Mouse (Mus musculus) lung, adult 18-20 months (tissue): ENCODE data around the gene Vps8.
"Not testable (repeated sequence)": the region's sequence is repeated elsewhere in the genome, so short reads cannot be mapped to it uniquely, and the experiment has no call there.

ENCODE experiments used
- DNase-seq, 2 experiments: peaks; one replicate each; pipeline ENCODE4 v3.0.0; 2022; ENCODE audit warnings: mixed read lengths in 2 of 2

The Vps8 gene

GRCm38 (mm10) chr16:21634460-21634859, 211.5 kb downstream of the Vps8 start:
- DNase-seq = no peak

- no peak for DNase-seq
Observed at GRCm38 (mm10) chr16:21636156-21636853, 213.4 kb downstream of the Vps8 start.

DNA sequence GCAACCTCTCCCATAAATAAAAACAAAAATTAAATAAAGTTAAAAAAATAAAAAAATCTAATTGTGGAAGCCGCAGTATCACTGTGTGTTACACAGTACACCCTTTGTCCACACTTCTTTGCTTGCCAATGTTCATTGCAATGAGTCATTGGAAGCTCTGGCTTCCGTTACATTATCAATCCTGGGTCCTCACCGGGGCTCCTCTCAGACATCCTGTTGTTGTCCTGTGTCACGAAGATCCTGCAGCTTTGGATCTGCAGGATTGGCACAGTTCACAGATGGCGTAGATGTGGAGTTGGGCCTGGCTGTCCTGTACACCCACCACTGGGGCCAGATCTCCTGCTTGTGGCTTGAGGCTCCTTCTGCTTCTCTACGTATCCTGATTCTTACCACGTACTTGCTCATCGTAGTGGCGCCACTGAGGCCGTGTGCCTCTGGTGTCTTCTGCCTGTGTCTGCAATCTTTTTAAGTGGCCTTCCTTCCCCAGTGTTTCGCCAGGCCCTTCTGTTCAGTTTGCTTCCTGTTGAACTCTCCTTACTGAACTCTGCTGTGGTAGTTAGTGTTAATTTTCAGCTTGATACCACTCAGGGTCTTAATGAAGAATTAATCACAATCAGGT, 214.4 kb downstream of the Vps8 start:
- DNase-seq = peak in 1 of 2 experiments; percentile 36

- DNase-seq = no peak
Observed at GRCm38 (mm10) chr16:21640766-21641499, 218.0 kb downstream of the Vps8 start.

- DNase-seq = peak; percentile 49 to 68
Observed at GRCm38 (mm10) chr16:21641944-21642343, 219.0 kb downstream of the Vps8 start.

- no peak for DNase-seq
Observed at GRCm38 (mm10) chr16:21642906-21643305, 220.0 kb downstream of the Vps8 start.

DNA sequence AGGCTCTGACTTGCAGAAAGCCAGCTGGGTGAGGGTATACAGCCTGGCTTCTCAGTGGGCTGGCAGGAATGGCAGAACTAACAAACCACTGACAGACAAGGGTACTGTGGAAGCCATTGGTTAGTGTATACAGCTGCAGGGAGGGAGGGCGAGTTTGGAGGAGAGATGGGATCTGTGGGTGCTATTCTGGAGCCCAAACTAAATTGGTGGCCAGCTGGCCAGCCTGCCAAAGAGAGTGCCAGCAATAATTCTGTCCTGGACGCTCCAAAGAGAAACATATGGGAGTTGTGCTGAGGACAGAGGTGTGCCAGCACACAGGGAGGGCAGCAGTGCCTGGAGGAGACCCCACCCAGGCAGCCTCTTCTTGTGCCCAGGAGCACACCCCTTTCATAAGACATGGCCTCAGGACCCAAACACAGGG, 220.7 kb downstream of the Vps8 start:
- DNase-seq = no peak

- peak; percentile 58 to 65 for DNase-seq
Observed at GRCm38 (mm10) chr16:21644066-21644561, 221.2 kb downstream of the Vps8 start.

DNA sequence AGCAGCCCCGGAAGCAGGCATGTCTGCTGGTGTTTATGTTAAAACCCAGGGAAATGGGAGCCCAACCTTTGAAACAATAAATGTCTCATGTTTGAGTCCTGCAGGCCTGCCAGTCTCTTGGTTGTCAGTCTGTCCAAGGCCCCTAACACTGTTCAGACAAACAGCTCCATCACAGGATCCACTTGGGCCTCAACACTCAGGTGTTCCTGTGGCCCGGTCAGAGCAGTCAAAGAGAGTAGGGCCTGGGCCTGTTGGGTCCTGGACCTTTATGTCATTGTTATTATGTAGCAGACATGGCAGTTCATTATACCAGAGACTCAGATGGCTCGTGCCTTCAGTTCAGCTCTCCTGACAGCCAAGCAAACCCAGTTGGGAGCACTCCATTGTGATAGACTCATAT, 221.7 kb downstream of the Vps8 start:
- no peak for DNase-seq

DNA sequence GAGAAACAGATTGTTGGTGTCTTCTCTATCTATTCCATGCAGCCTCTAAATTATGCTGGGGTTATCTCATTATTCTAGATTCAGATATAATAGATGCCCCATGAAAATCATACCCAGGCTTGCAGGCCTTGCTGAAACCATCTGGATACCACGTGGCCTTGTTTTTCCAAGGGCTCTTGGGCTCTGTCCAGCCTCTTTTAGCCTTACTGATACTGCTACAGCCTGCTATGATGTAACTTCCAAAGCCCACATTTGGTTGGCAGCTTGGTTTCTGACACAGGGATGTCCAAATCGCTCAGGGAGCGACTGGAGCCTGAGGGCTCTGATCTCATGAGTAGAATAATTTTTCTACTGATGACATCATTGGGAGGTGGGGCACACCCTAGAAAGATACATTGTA, 223.0 kb downstream of the Vps8 start:
- no peak for DNase-seq

- DNase-seq = no peak
Observed at GRCm38 (mm10) chr16:21646496-21646895, 223.6 kb downstream of the Vps8 start.

DNA sequence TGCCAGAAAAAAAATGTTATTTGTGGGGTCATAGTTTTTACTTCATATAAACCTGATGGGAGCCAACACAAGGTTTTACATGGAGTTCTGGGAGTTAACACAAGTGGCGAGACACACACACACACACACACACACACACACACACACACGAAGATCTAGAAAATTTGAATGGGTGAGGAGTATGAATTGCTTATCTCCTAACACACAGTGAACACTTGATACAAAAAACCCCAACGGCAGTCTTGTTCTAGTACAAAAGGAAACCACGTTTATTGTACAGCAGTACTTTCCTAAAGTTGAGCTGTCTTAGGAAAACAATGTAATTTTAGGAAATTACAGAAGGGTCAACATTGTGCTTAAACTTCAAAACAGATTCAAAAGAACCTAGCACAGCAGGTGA, 225.9 kb downstream of the Vps8 start:
- DNase-seq = no peak

DNA sequence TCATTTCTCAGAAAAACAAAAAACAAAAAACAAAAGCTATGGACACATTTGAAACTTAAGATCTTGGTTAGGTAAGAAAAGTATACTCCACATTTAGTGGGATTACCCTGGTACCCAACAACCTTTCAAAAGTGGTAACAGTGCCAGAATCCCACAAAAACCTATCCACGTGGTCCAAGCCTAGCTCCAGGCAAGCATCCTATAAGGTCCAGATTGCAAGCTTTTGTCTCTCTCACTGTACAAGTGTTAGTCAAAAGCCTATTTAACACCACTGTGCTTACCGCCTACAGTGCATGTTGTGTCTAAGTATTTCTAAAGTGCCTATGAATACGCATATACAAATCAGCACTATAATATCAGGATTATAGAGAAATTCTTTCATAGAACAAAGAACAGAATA, 227.4 kb downstream of the Vps8 start:
- DNase-seq = no peak

GRCm38 (mm10) chr16:21651161-21651560, 228.2 kb downstream of the Vps8 start:
- DNase-seq = no peak

DNA sequence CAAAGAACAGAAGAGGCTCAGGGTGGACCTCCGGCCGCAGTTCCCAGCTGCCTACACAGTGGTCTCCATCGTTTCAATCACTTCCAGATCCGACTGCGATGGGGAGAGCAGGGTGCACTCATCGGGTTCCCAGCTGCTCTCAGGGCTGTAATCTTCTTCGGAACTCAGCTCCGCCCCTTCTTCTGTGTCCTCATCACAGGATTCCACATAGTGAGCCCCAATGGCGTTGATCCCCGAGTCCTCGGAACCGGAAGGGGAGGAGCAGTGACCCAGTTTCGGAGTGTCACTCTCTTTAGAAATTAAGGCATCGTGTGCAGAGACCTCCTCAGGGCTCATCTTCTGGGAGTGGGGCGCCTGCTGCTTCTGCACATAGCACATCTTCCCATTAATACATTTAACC, 230.2 kb downstream of the Vps8 start:
- DNase-seq = no peak

DNA sequence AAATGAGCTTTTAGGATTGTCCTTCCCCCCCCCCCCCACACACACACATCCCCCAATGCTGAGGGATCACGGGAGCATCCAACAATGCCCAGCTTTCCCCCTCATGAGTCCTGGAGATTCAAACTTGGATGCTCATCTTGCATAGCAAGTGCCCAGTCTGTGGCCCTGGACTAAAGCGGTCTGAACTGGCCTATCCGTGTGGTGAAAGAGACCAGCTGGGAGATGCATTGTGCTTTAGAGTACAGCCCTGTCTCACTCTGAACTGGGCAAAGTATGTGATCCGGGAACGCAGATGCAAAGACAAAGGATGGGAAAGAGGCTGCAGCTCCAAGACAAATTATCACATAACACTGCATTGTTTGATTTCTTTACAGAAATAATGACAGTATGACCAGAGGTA, 231.5 kb downstream of the Vps8 start:
- no peak for DNase-seq

DNA sequence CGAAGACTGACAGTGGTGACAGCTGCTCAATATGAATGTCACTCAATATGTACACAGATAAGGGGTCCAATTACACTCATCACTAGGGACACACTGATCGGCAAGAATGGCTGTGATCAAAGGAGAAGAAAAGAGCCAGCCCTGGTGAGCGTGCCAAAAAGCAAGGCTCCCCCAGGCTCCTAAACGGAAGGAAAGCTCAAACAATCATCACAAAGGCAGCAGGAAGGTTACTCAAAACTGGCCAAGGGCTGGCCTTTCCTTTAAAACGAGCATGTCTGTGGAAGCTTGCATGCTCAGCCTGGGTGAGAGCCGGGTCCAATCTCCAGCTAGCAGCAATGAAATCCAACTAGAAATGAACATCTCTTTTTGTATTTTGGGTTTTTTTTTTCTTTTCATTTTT, 232.4 kb downstream of the Vps8 start:
- peak in 1 of 2 experiments; percentile 55 for DNase-seq

DNA sequence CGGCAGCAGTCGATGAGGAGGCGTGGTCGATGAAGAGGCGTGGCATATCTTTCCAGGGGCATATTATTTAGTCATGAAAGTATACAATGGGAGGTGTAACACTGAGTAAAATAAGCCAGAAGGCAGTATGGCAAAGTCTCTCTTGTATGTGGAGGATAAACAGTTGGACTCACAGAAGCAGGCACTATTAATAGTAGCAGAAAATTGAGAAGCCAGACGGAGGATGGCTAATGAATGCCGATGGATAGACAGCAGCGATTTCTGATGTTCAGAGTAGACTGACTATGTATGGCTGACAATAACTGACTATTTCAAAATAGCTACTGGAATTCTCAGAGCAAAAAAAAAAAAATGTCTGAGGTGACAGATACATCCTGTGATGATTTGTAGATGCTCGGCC, 233.0 kb downstream of the Vps8 start:
- no peak for DNase-seq

DNA sequence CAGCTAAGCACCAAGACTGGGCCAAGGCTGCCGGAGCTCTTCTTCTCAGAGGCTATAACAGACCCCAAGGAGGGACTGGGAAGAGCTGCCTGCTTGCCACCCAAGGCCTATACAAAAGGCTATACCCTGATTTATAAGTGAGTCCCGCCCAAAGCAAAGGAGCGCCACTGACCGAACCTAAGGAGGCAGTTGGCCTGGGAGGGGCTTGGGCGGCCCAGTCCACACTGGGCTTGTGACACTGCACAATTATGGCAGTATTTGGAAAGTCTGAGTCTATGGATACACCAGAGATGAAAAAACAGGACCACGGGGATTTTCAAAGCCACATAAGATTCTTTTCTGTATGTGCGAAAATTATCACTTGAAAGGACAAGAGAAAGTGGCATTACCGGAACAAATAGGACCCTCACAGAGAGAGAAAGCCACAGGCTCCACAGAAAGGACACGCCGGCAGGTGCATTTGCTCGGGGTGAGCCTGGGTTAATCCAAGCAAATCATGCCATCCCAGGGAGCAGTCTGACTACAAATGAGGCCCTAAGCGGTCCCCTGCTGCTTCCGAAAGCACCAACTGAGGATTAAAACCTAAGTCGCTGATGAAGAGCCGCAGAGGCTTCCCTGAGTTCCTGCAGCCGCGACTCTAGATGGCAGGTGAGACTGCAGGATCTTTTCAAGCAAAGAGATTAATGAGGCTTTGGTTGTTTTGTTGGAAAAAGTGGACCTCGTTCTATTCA, 241.9 kb downstream of the Vps8 start:
- no peak for DNase-seq

DNA sequence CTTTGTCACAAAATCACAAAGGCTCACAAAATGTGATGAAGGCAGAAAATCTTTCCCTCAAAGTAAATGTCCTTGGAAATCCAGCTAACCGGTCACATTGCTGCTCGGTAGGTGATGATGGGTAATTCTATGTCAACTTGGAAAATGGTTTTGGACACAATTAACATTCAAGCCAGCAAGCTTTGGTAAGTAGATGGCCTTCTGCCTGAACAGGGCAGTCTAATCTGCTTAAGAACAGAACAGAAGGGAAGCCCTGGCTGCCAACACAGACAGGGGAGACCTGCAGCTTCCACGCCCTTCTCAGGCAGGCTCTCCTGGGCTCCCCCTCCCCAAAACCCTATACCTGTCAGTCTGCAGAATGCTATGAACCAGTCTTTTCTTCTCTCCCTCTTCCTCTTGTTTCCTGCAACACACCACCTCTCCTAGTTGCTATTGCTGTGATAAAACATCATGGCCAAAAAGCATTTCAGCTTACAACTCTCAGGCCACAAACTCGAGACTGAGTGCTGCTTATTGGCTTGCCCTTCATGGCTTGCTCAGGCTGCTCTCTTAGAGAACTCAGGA, 242.6 kb downstream of the Vps8 start:
- DNase-seq = no peak

GRCm38 (mm10) chr16:21671878-21672277, 249.0 kb downstream of the Vps8 start:
- no peak for DNase-seq

DNA sequence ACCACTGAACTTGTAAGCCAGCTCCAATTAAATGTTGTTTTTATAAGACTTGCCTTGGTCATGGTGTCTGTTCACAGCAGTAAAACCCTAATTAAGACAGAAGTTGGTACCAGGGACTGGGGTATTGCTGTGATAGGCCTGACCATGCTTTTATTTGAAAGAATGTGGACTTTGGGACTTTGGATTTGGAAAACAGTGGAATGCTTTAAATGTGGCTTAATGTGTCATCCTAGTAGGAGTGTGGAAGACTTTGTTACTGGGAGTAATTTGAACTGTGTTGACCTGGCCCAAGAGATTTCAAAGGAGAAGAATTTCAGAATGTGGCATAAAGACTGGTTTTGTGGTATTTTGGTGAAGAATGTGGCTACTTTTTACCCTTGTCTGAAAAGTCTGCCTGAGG, 250.1 kb downstream of the Vps8 start:
- DNase-seq = not testable (repeated sequence)

GRCm38 (mm10) chr16:21673651-21674050, 250.7 kb downstream of the Vps8 start:
- DNase-seq = not testable (repeated sequence)
